Mouse (Mus musculus) granulocyte monocyte progenitor cell, adult 5-6 weeks (primary cell): ENCODE data around the gene Lta. TPM values are rescaled to one million over a fixed set of nuclear protein-coding genes. Genes with fewer than 3 reads are reported as not detected.

Experiments used
- ATAC-seq: replicated peaks from 2 replicates; pipeline ENCODE4 v1.8.0; 2016; ENCODE audit warnings: mild to moderate bottlenecking, moderate TSS enrichment, inconsistent platforms; ENCODE audit not compliant: poor library complexity, severe bottlenecking
- total RNA-seq, 2 experiments: library from RNA; stranded (forward) in 1 of 2; stranded (reverse) in 1 of 2; fragments of 200-712, 200-1000 nt in 1 of 2; fragments of >200 nt in 1 of 2; fragmentation: Nextera tagmentation in 1 of 2; gene quantifications; 2 replicates each; pipeline ENCODE4 v1.2.3; 2014 to 2017

Gene Lta
- total RNA-seq (2014; fragmentation: Nextera tagmentation) (not detected in 2 replicates), total RNA-seq (2017) (not detected in 2 replicates)

DNA sequence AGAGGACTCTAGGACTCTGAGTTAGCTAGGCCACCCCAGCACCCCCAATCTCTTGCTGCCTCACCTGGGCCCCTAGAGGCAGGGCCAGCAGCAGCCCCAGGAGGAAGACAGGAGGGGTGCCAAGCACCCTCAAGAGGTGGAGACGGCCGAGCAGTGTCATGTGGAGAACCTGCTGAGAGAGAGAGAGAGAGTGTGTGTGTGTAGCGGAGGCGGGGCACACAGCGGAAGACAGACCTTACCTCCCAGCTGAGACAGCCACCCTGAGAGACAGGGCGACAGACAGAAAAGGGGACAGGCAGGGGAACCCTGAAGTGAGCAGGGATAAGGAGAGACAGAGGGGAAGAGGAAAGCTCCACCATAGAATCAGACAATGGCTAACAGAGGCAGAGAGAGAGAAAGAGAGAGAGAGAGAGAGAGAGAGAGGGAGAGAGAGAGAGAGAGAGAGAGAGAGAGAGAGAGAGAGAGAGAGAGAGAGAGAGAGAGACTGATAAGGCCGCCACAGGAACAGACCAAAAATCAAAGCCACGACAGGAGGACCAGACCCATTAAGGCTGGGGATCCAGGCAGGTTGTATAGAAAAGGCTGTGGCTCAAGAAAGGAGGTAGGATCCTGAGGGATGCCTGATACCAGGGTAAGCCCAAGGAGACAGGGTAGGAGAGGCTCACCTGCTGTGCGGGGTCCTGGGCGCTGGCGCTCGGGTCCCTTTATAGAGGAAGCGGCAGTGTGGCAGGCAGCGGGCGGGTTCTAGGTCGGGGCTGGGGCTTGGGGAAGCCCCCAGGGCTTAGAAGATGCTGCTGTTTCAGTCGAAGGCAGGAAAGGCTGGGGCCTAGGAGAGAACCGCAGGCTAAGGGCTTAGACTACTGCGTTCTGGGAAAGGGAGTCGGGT lies at the start of gene Lta:
Gene Lta (minus strand): TSS at position 858 of the 886 bp plus-strand sequence.
- no peak for ATAC-seq

DNA sequence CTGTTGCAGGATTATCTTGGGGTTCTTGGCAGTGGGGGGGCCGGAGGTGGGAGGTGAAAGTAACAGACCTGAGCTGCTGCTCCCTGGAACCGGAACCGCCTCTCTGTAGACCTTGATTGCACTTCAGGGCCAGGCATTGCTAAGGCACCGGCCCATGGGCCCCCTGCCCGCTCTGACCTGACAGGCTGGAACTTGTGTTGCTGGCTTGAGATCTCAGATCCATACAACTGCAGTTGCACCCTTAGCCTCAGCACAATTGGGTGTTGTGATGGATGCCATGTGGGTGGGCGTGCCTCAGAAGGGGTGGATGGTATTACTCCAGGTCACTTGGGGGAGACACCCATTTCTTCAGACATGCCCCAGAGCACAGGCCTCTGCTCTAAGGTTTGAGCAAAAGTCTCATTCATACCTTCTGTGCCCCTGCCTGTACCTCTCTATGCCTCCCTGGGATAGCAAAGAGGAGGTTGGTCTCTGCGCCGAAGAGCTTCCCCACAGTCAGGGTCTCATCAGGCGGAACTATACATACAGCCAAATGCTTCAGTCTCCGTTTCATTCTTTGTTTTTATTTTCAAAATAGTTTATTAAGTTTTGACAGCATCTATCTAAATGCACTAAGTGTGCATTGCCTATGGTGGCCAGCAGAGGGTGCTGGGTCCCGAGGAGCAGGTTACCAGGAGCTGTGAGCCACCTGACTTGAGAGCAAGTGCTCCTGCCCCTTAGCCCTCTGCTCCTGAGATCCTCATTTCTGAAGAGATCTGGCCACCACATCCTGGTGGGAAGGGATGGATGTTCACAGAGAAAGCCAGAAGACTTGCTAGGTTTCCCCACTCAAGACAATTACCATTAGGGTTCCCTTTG lies 49.3 kb upstream of the Lta start:
- ATAC-seq: peak; percentile 39

GRCm38 (mm10) chr17:35253293-35254093 lies 48.3 kb upstream of the Lta start:
- no peak for ATAC-seq

- no peak for ATAC-seq
These were observed 47.6 kb upstream of the Lta start for GRCm38 (mm10) chr17:35252619-35253292.

DNA sequence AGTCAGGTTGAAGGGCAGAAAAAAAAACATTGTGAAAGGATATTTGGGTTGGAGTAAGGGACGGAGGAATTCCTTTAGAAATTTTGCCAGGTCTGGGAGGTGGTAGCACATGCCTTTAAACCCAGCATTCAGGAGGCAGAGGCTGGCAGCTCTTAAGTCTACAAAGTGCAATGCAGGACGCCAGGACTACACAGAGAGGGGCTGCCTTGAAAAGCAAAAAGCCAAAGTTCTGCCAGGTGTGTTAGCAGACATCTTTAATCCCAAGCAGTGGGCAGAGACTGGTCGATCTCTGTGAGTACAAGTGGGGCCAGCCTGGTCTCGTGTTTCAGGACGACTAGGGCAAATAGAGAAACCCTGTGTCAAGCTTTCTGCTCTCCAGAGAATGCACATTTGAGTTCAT lies 46.8 kb upstream of the Lta start:
- ATAC-seq: no peak

- ATAC-seq: peak; percentile 59
These were observed 46.1 kb upstream of the Lta start for GRCm38 (mm10) chr17:35251162-35251719.

DNA sequence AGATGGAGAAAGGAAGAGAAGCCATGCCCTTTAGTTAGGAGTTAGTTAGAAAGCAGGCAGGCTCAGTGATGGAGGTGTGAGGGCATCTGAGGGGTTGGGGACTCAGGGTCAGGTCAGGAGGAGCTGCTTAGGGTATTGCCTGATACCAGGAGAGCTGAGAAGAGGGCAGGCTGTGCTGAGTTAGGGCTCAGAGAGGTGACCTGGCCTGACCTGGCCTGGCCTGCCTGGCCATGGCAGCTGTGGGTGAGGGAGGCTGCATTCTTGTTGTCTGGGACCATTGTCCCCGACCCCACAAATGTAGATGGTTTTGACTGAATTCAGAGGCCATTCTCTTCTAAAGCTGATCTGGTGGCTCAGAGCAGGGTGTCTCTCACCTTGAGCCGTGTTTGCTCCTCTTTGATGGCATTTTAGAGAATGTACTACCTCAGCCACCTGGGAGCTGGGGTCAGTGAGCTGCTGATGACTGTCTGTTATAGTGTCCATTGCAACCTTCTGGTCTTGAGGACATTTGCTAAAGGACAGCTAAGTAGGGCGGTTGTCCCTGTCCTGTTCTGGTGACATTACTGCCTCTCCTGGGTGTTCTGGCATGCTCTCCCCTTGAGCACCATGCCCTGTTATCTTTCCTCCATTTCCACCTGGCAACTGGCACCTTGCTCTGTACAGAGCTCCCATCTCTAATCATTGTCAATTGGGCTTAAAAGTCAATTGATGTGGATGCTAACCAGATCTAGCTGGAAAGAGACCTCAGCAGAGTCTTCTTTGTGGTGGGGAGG lies 45.4 kb upstream of the Lta start:
- no peak for ATAC-seq

- no peak for ATAC-seq
These were observed 44.5 kb upstream of the Lta start for GRCm38 (mm10) chr17:35249451-35250197.

- ATAC-seq: no peak
These were observed 43.8 kb upstream of the Lta start for GRCm38 (mm10) chr17:35248986-35249385.

GRCm38 (mm10) chr17:35247144-35247543 lies 42.0 kb upstream of the Lta start:
- no peak for ATAC-seq

DNA sequence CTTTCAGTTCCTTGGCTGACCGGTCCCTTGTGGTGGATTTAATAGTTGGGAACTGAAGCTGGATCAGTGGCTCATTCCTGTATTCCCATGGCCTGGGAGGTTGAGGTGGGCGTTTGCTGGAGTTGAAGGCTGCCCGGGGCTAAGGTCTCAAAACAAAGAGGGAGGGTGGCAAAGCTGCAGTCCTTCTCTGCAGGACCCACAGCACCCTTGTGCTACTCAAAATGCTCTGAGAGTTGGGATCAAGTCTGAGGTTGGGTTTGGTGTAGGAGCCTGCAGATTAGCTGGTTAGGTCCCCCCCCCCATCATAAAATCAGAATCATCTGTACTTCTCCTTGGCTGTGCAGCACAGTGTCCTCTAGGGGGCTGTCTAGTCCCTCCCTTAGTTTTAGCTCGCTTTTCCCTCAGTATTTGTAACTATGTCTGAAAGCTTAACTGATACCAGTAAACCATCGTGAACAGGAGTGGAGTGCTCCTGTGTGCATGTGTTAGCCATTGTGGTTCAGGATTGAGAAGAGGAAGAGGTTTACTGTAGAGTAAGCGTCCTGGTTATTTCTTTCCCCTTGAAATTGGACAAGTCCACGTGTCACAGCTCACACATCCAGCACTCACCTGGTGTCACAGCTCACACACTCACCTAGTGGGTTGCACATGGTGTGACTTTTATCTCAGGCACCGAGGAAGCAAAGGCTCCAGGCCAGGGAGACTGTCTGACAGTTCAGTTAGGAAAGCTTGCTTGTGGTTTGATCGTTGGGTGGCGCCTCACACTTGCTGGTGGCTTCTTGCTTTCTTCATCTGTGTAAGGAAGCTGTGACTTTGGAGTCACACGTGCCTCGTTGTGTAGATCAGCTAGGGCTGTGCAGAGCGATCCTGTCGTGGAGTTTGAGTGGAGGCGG lies 40.8 kb upstream of the Lta start:
- ATAC-seq: no peak

DNA sequence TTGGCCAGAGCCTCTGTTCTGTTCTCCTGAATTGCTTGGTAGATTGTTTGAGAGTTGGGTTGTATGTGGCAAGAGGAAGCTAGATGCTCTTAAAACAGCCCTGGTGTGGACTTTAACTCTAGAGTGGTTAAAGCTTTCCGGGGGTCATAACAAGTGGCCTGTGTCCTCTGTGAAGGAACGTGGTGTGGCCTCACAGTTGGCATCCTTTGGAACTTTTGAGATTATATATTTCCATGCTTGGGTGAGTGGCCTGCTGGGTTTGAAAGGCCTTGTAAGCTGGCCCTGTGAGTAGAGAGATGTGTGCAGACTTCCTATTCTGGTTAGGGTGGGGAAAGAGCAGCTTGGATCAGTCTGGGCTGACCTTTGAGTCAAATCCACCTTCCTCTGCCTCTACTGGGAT lies 39.8 kb upstream of the Lta start:
- ATAC-seq: no peak

GRCm38 (mm10) chr17:35243086-35243485 lies 37.9 kb upstream of the Lta start:
- ATAC-seq: no peak

DNA sequence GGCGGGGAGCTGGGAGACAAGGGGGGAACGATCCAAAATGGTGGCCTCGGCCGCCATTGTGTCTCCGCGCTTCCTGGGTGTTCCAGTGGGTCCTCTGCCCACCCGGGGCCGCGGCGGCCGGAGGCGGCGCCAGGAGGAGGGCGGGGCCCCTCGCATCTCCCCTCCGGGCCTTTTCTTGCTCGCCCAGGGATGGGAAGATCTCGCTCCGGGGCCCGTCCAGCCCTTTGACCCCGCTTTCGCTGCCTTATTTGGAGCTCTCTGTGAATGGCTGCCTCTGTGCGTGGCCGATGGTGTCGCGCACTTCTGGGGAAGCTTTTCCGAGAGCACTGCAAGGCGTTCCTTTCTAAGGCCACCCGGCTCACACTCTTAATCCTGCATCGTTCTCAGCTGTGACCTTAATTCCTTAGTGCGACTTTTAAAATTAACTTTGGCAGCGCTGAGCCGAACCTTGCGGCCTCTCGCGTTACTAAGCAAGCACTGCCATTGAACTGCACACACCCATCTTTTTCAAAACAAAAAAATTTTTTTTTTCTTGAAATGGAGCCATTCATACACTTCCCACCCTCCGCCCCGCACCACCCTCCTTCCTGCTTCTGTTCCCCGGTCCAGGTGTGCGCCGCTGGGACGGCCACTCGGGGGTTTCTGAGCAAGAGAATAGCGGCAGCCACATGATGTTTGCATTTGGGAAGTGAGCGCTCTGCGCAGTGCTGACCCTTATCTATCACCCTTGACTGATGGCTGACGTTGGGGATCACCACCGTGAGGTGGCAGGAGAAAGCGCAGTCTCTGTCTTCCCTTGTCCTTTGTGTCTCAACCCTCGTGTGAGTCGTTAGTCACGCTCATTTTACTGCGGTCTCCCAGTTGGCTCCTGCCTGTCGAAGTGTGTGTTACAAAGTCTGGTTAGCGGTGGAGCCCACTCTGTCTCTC lies 37.1 kb upstream of the Lta start:
- ATAC-seq: peak; percentile 53

DNA sequence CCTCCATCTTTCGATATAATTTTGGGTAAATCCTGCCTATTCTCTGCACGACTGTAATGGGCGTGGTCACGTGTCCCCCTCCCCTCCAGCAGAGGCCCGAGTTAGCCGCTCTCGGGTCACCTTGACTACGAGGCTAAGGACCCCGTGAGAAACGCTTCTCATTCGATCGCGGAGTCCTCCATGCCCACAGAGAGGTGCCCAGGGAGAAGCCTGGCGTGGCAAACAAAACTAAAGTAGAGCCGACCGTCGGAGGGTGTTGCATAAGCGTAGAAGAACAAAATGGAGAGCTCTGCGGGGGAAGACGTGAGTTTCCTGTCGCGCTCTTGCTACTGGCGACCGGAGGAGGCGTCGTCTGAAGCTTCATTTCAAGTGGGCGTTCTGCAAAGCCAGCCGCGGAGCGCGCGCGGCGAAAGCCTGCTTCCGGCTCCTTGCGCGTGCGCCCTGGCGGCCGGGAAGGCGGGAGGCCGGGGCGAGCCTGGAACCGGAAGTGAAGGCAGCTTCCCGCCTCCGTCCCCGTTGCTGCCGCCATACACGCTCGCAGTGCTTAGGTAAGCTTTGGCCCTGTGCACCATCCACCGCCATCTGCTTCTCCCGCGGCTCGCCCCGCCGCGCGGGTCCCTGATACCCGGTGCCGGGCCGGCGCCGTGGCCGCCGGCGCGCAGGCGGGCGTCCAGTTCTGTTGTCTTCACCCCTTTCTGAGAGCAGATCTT lies 36.3 kb upstream of the Lta start, which contains the start of gene Ddx39b:
Gene Ddx39b (plus strand): TSS at position 442 of the 710 bp plus-strand sequence.
- peak; percentile 54 for ATAC-seq
